Mouse (Mus musculus) liver, embryonic 11.5 days (tissue): ENCODE results near the gene Ylpm1. TPM values are rescaled to one million over a fixed set of nuclear protein-coding genes. Genes with fewer than 3 reads are reported as not detected.
A peak's percentile ranks its signal among the peaks of the same experiment; 100 is the strongest.

Experiments
- ATAC-seq: fragments of 200-750 bp; cut with Nextera tagmentation; replicated peaks from 2 replicates; pipeline ENCODE4 v1.8.0; 2017; ENCODE audit warnings: moderate number of reproducible peaks, mild to moderate bottlenecking, moderate TSS enrichment, moderate library complexity; ENCODE audit not compliant: low FRiP score
- DNase-seq: peaks from one replicate; pipeline ENCODE4 v3.0.0-alpha.2; 2017; ENCODE audit warnings: low spot score
- H3K27ac ChIP-seq: fragments of 300-500 bp; sonication (generic); 2 replicates; pipeline ENCODE4 v1.5.1; 2014; ENCODE audit warnings: mild to moderate bottlenecking, low read depth, low read length, control low read depth
- H3K27me3 ChIP-seq: fragments of 300-500 bp; sonication (generic); replicated peaks from 2 replicates; pipeline ENCODE4 v1.6.1; 2014; ENCODE audit warnings: low read length, mixed read lengths; ENCODE audit not compliant: control insufficient read depth, insufficient read depth
- H3K36me3 ChIP-seq: fragments of 300-500 bp; sonication (generic); 2 replicates; pipeline ENCODE4 v1.6.1; 2014; ENCODE audit warnings: mild to moderate bottlenecking, low read length, moderate library complexity, mixed read lengths; ENCODE audit not compliant: control insufficient read depth, insufficient read depth
- H3K4me1 ChIP-seq: fragments of 300-500 bp; sonication (generic); replicated peaks from 2 replicates; pipeline ENCODE4 v1.6.1; 2014; ENCODE audit warnings: low read length, mixed read lengths; ENCODE audit not compliant: control insufficient read depth, insufficient read depth
- H3K4me2 ChIP-seq: fragments of 300-500 bp; sonication (generic); 2 replicates; pipeline ENCODE4 v1.6.1; 2014; ENCODE audit warnings: mild to moderate bottlenecking, control low read depth, moderate library complexity
- H3K4me3 ChIP-seq: fragments of 300-500 bp; sonication (generic); 2 replicates; pipeline ENCODE4 v1.5.1; 2014; ENCODE audit warnings: low read depth, low read length, control low read depth
- H3K9ac ChIP-seq: fragments of 300-500 bp; sonication (generic); 2 replicates; pipeline ENCODE4 v1.6.1; 2014; ENCODE audit warnings: low read depth, low read length, control low read depth
- H3K9me3 ChIP-seq: fragments of 300-500 bp; sonication (generic); 2 replicates; pipeline ENCODE4 v1.6.1; 2016; ENCODE audit warnings: low read length, inconsistent platforms, mixed read lengths; ENCODE audit not compliant: control insufficient read depth
- WGBS: fragments of 180-500 bp; shearing (Covaris S2); extraction: QIAGEN DNeasy Blood & Tissue Kit; methylation state at CpG from one replicate; pipeline ENCODE4 v1.1.7; 2014; 5-methylcytosine and 5-hydroxymethylcytosine counted together
- polyA plus RNA-seq: library from polyadenylated mRNA; unstranded; fragments of >200 nt; fragmentation: Nextera tagmentation; extraction: Ambion mirVana; gene quantifications from 2 replicates; pipeline ENCODE4 v1.2.1, GENCODE M21; 2014

Gene Ylpm1
- polyA plus RNA-seq, 1 experiment from 2014 or later = 30.7 TPM

DNA sequence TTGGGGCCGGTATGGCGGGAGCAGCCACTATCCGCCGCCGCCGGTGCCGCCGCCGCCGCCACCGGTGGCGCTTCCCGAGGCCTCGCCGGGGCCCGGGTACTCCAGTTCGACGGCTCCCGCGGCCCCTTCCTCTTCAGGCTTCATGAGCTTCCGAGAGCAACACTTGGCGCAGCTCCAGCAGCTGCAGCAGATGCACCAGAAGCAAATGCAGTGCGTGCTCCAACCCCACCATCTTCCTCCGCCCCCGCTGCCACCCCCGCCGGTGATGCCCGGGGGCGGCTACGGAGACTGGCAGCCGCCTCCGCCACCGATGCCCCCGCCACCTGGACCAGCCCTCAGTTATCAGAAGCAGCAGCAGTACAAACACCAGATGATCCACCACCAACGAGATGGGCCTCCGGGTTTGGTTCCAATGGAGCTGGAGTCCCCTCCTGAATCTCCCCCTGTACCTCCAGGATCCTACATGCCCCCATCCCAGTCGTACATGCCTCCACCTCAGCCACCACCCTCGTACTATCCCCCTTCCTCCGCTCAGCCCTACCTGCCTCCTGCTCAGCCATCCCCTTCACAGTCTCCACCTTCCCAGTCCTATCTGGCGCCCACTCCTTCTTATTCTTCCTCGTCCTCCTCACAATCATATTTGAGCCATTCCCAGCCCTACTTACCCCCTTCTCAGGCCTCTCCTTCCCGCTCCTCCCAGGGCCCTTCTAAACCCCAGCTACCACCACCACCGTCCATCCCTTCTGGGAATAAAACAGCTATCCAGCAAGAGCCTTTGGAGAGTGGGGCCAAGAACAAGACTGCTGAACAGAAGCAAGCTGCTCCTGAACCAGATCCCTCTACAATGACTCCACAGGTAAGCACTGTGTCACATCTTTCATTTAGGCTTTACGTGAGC, 629 bp downstream of the Ylpm1 start:
- Histone ChIP-seq H3K4me1 (peaks cover 19% of the 10 kb centered on the region), H3K9me3 (no peaks in the 10 kb centered on the region), H3K9ac (peak overlapping the region; percentile 92), H3K27me3 (no peaks in the 10 kb centered on the region), H3K4me3 (peak overlapping the region; percentile 94), H3K36me3 (no peaks in the 10 kb centered on the region; the same call in 1 of the 2 replicates), H3K27ac (peak overlapping the region; percentile 78), H3K4me2 (peak overlapping the region; percentile 97)
- DNase-seq (no peak), ATAC-seq (peak; percentile 58)
- 2% methylated on average over 44 of the region's 44 CpGs for WGBS

DNA sequence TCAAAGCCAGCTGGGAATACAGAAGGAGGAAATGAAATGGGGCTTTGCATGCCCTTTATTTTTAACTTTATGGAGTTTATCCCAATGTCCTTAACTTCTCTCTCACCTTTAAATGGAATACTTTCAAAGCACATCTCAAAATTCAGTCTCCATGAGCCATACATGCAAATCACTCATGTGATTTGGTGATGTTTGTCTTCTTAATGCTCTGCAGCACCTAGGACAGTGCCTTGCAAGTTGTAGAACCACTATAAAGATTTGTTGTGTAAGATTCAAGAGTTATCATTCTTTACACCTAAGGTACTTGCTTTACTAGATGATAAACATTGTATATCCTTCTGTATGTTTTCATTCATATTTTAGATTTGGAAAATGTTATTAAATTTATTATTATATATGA, 2.9 kb downstream of the Ylpm1 start:
- Histone ChIP-seq H3K4me1 (peaks cover 19% of the 10 kb centered on the region), H3K4me3 (peak overlapping the region; percentile 18), H3K9me3 (no peaks in the 10 kb centered on the region), H3K4me2 (peak overlapping the region; percentile 97), H3K36me3 (peaks cover 11% of the 10 kb centered on the region; the same call in 1 of the 2 replicates), H3K27me3 (no peaks in the 10 kb centered on the region), H3K27ac (no peak overlapping the region), H3K9ac (no peak overlapping the region)
- DNase-seq (no peak), ATAC-seq (no peak)

GRCm38 (mm10) chr12:85006206-85006605, 10.1 kb downstream of the Ylpm1 start:
- Histone ChIP-seq H3K4me1 (0 out of 2 replicates have a peak, but pooled peaks cover 3% of the 10 kb centered on the region), H3K9ac (no peak overlapping the region), H3K27ac (no peak overlapping the region), H3K4me2 (no peak overlapping the region), H3K36me3 (peaks cover 17% of the 10 kb centered on the region; the same call in 1 of the 2 replicates), H3K27me3 (no peaks in the 10 kb centered on the region), H3K9me3 (no peaks in the 10 kb centered on the region), H3K4me3 (no peak overlapping the region)
- DNase-seq (no peak), ATAC-seq (no peak)
- WGBS = 96% methylated on average over 1 of the region's 1 CpGs

DNA sequence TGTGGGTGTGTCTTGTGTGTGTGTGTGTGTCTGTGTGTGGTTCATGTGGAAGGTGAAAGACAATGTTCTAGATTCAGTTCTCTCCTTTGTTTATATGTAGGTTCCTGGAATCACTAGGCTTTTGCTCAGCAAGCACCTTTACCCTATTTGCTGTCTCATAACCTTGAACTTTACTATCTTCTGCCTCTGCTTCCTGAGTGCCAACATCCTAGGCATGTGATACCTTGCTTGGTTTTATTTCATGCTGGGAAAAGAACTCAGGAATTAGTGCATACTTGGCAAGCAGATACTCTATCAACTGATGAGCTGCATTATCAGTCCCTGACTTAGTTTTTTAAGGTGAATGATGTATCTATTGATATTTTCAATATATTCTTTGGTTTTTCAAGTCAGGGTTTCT, 10.9 kb downstream of the Ylpm1 start:
- Histone ChIP-seq H3K9me3 (no peaks in the 10 kb centered on the region), H3K27me3 (no peaks in the 10 kb centered on the region), H3K9ac (no peak overlapping the region), H3K4me1 (0 out of 2 replicates have a peak, but pooled peaks cover 3% of the 10 kb centered on the region), H3K4me2 (no peak overlapping the region), H3K27ac (no peak overlapping the region), H3K36me3 (peaks cover 20% of the 10 kb centered on the region; the same call in 1 of the 2 replicates), H3K4me3 (no peak overlapping the region)
- ATAC-seq (no peak), DNase-seq (no peak)

DNA sequence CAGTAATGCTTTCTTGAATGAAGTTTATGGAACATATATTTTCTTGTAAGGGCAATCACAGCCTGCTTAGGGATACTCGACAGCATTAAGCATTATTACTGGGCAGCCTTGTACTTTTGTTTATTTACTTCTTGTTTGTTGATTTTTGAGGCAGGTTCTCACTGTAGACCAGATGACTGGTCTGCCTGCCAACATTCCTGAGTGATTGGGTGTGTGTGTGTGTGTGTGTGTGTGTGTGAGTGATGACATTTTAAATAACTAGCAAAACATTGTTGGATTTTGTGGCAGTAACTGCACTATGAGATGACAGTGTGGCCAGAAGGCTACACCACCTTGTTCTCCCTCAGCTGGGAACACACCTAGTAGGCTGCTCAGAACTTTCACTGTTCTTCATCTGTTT, 13.7 kb downstream of the Ylpm1 start:
- H3K9ac ChIP-seq = no peak overlapping the region
- no peak overlapping the region for H3K27ac ChIP-seq
- 93% methylated on average over 1 of the region's 1 CpGs for WGBS
- DNase-seq (no peak), ATAC-seq (no peak)
- no peak overlapping the region for H3K4me2 ChIP-seq
- H3K36me3 ChIP-seq = peaks cover 26% of the 10 kb centered on the region
- H3K27me3 ChIP-seq = no peaks in the 10 kb centered on the region
- H3K4me1 ChIP-seq = 0 out of 2 replicates have a peak, but pooled peaks cover 3% of the 10 kb centered on the region
- no peak overlapping the region for H3K4me3 ChIP-seq
- no peaks in the 10 kb centered on the region for H3K9me3 ChIP-seq

DNA sequence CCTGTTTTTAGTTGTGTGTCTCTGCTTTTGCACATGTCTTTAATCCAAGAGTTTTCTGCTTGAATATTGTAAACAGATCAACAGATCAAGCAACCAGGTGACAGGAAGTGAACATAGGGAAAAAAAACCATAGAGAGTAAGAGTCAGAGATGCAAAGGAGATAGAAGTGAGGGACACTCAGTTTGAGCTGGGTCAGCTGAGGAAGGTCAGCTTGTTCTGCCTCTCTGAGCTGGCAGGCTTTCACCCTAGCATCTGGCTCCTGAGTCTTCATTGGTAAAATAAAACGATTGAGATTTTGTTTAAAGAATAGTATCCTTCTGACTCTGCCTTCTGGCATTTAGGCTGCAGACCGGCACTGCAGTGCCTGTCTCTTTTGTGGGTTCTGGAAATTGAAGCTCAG, 14.4 kb downstream of the Ylpm1 start:
- ATAC-seq (no peak), DNase-seq (no peak)
- Histone ChIP-seq H3K4me3 (no peak overlapping the region), H3K36me3 (peaks cover 33% of the 10 kb centered on the region), H3K4me2 (no peak overlapping the region), H3K27me3 (no peaks in the 10 kb centered on the region), H3K9ac (no peak overlapping the region), H3K9me3 (no peaks in the 10 kb centered on the region), H3K4me1 (0 out of 2 replicates have a peak, but pooled peaks cover 3% of the 10 kb centered on the region), H3K27ac (no peak overlapping the region)
- WGBS = 85% methylated on average over 2 of the region's 2 CpGs

GRCm38 (mm10) chr12:85012185-85012584, 16.1 kb downstream of the Ylpm1 start:
- H3K9me3 ChIP-seq = no peaks in the 10 kb centered on the region
- no peak overlapping the region for H3K4me3 ChIP-seq
- ATAC-seq (peak; percentile 68), DNase-seq (no peak)
- no peak overlapping the region for H3K9ac ChIP-seq
- 71% methylated on average over 2 of the region's 2 CpGs for WGBS
- no peak overlapping the region for H3K4me2 ChIP-seq
- H3K27me3 ChIP-seq = no peaks in the 10 kb centered on the region
- H3K36me3 ChIP-seq = peaks cover 33% of the 10 kb centered on the region
- H3K4me1 ChIP-seq = no peaks in the 10 kb centered on the region
- H3K27ac ChIP-seq = no peak overlapping the region

DNA sequence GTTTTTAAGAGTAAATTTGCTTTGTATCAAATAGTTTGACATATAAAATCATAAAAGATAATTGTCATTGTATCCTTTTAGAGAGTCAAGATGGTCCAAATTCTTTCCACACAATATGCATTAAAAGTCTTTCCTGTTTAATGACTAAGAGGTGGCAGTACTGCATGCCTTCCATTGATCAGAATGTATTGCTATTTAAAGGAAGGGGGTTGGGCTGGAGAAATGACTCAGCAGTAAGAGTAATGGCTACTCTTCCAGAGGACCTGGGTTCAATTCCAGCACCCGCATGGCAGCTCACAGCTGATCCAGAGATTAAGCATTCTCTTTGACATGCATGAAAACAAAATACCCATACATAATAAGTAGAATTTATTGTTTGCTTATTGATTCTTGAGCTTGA, 25.9 kb downstream of the Ylpm1 start:
- H3K27ac ChIP-seq = no peak overlapping the region
- no peaks in the 10 kb centered on the region for H3K9me3 ChIP-seq
- no peaks in the 10 kb centered on the region for H3K27me3 ChIP-seq
- ATAC-seq (no peak), DNase-seq (no peak)
- H3K4me1 ChIP-seq = no peaks in the 10 kb centered on the region
- no peak overlapping the region for H3K9ac ChIP-seq
- 84% methylated on average over 1 of the region's 1 CpGs for WGBS
- H3K4me2 ChIP-seq = no peak overlapping the region
- H3K4me3 ChIP-seq = no peak overlapping the region
- H3K36me3 ChIP-seq = peaks cover 4% of the 10 kb centered on the region; the same call in 1 of the 2 replicates

- no peaks in the 10 kb centered on the region for H3K4me1 ChIP-seq
- H3K27me3 ChIP-seq = no peaks in the 10 kb centered on the region
- peaks cover 16% of the 10 kb centered on the region for H3K36me3 ChIP-seq
- DNase-seq (no peak), ATAC-seq (0 out of 2 replicates have a peak, but pooled peaks have one; percentile 39)
- no peaks in the 10 kb centered on the region for H3K9me3 ChIP-seq
- H3K4me2 ChIP-seq = no peak overlapping the region
- WGBS = 89% methylated on average over 2 of the region's 2 CpGs
- H3K27ac ChIP-seq = no peak overlapping the region
- H3K4me3 ChIP-seq = no peak overlapping the region
- no peak overlapping the region for H3K9ac ChIP-seq
These were observed 36.6 kb downstream of the Ylpm1 start for GRCm38 (mm10) chr12:85032710-85033109.
